Mouse (Mus musculus) liver, adult 2 months (tissue): ENCODE results near the gene Ankrd44. TPM values are rescaled to one million over a fixed set of nuclear protein-coding genes. Genes with fewer than 3 reads are reported as not detected.

Source experiments
- DNase-seq: peaks from one replicate; pipeline ENCODE4 v3.0.0-alpha.2; 2011; ENCODE audit warnings: low read depth, low spot score; ENCODE audit errors: extremely low read depth
- H3K27ac ChIP-seq: fragments of 200-500 bp; replicated peaks from 2 replicates; pipeline ENCODE4 v1.5.1; 2012; ENCODE audit warnings: low read depth, mild to moderate bottlenecking, control low read depth, inconsistent platforms, low read length; ENCODE audit not compliant: insufficient read depth
- H3K27me3 ChIP-seq: fragments of 200-500 bp; 2 replicates; pipeline ENCODE4 v1.6.1; 2012; ENCODE audit warnings: mild to moderate bottlenecking, moderate library complexity, low read length, inconsistent platforms; ENCODE audit not compliant: control insufficient read depth, insufficient read depth
- H3K36me3 ChIP-seq: fragments of 200-500 bp; 2 replicates; pipeline ENCODE4 v1.6.1; 2012; ENCODE audit warnings: low read length, inconsistent platforms; ENCODE audit not compliant: control insufficient read depth, insufficient read depth
- H3K4me1 ChIP-seq: fragments of 200-500 bp; 2 replicates; pipeline ENCODE4 v1.6.1; 2011; ENCODE audit warnings: low read length; ENCODE audit not compliant: control insufficient read depth, insufficient read depth
- H3K4me3 ChIP-seq: fragments of 200-500 bp; 2 replicates; pipeline ENCODE4 v1.5.1; 2011; ENCODE audit warnings: low read depth, mild to moderate bottlenecking, control low read depth, low read length, moderate library complexity; ENCODE audit not compliant: insufficient read depth
- H3K79me2 ChIP-seq: fragments of 200-500 bp; 2 replicates; pipeline ENCODE4 v1.6.1; 2012; ENCODE audit warnings: inconsistent platforms, mild to moderate bottlenecking, low read length, moderate library complexity; ENCODE audit not compliant: control insufficient read depth, insufficient read depth
- H3K9ac ChIP-seq: fragments of 200-500 bp; 2 replicates; pipeline ENCODE4 v1.6.1; 2012; ENCODE audit warnings: low read depth, mild to moderate bottlenecking, control low read depth, inconsistent platforms, low read length
- CTCF ChIP-seq: fragments of 200-500 bp; IDR thresholded peaks from 2 replicates; pipeline ENCODE4 v1.5.1; 2011; ENCODE audit warnings: low read depth, low read length, control low read depth
- POLR2A ChIP-seq: fragments of 200-500 bp; IDR thresholded peaks from 2 replicates; pipeline ENCODE4 v1.6.1; 2011; ENCODE audit warnings: low read length, control low read depth; ENCODE audit not compliant: insufficient read depth; ENCODE audit errors: extremely low read depth
- WGBS: fragments of 180-500 bp; shearing (Covaris S2); methylation state at CpG from one replicate; pipeline ENCODE4 v1.1.7; 2018; 5-methylcytosine and 5-hydroxymethylcytosine counted together
- polyA plus RNA-seq: library from polyadenylated mRNA; depleted of rRNA; stranded (reverse); fragments of >200 nt; gene quantifications from 2 replicates; pipeline ENCODE4 v1.2.3, GENCODE M21; 2012
- total RNA-seq: library from RNA; depleted of rRNA; stranded (reverse); fragments of >200 nt; gene quantifications from 2 replicates; pipeline ENCODE4 v1.2.3, GENCODE M21; 2014

Gene Ankrd44
- total and polyA plus RNA-seq, 2 experiments: 2.3 to 8.5 TPM

- Histone ChIP-seq H3K27ac (no peak overlapping the region), H3K36me3 (no peaks in the 10 kb centered on the region), H3K9ac (no peak overlapping the region), H3K4me3 (no peak overlapping the region), H3K4me1 (peaks cover 6% of the 10 kb centered on the region), H3K79me2 (0 out of 2 replicates have a peak, but pooled peaks cover 2% of the 10 kb centered on the region), H3K27me3 (no peaks in the 10 kb centered on the region)
- WGBS: 93% methylated on average over 7 of the region's 7 CpGs
- no peak for DNase-seq
- TF ChIP-seq POLR2A (no peak), CTCF (no peak)
Measured at GRCm38 (mm10) chr1:54856502-54856901, 69.7 kb downstream of the Ankrd44 start.

- Histone ChIP-seq H3K4me1 (peaks cover 6% of the 10 kb centered on the region), H3K27me3 (no peaks in the 10 kb centered on the region), H3K27ac (no peak overlapping the region), H3K79me2 (0 out of 2 replicates have a peak, but pooled peaks cover 2% of the 10 kb centered on the region), H3K36me3 (no peaks in the 10 kb centered on the region), H3K9ac (no peak overlapping the region), H3K4me3 (no peak overlapping the region)
- no peak for DNase-seq
- WGBS: 86% methylated on average over 3 of the region's 3 CpGs
- TF ChIP-seq POLR2A (no peak), CTCF (no peak)
Measured at GRCm38 (mm10) chr1:54855970-54856369, 70.2 kb downstream of the Ankrd44 start.

GRCm38 (mm10) chr1:54854388-54854787 is 71.8 kb downstream of the Ankrd44 start:
- H3K4me1 ChIP-seq: peaks cover 8% of the 10 kb centered on the region; the same call in 1 of the 2 replicates
- H3K9ac ChIP-seq: no peak overlapping the region
- no peaks in the 10 kb centered on the region for H3K27me3 ChIP-seq
- TF ChIP-seq POLR2A: no peak
- TF ChIP-seq CTCF: no peak
- WGBS: 96% methylated on average over 1 of the region's 1 CpGs
- H3K79me2 ChIP-seq: peaks cover 2% of the 10 kb centered on the region; the same call in 1 of the 2 replicates
- no peaks in the 10 kb centered on the region for H3K36me3 ChIP-seq
- H3K4me3 ChIP-seq: no peak overlapping the region
- DNase-seq: no peak
- no peak overlapping the region for H3K27ac ChIP-seq

- Histone ChIP-seq H3K36me3 (no peaks in the 10 kb centered on the region), H3K4me3 (no peak overlapping the region), H3K27me3 (no peaks in the 10 kb centered on the region), H3K4me1 (peaks cover 8% of the 10 kb centered on the region; the same call in 1 of the 2 replicates), H3K9ac (no peak overlapping the region), H3K27ac (no peak overlapping the region), H3K79me2 (no peaks in the 10 kb centered on the region; the same call in 1 of the 2 replicates)
- 63% methylated on average over 11 of the region's 11 CpGs for WGBS
- peak; percentile 87 for DNase-seq
- TF ChIP-seq CTCF: no peak
- no peak for TF ChIP-seq POLR2A
Measured at GRCm38 (mm10) chr1:54853311-54854000, 72.7 kb downstream of the Ankrd44 start.

- no peak for DNase-seq
- WGBS: 86% methylated on average over 9 of the region's 9 CpGs
- TF ChIP-seq CTCF (no peak), POLR2A (no peak)
- Histone ChIP-seq H3K79me2 (no peaks in the 10 kb centered on the region; the same call in 1 of the 2 replicates), H3K4me3 (no peak overlapping the region), H3K27ac (no peak overlapping the region), H3K36me3 (no peaks in the 10 kb centered on the region), H3K27me3 (no peaks in the 10 kb centered on the region), H3K4me1 (peaks cover 8% of the 10 kb centered on the region; the same call in 1 of the 2 replicates), H3K9ac (no peak overlapping the region)
Measured at GRCm38 (mm10) chr1:54851610-54852009, 74.6 kb downstream of the Ankrd44 start.

- no peak overlapping the region for H3K4me3 ChIP-seq
- H3K79me2 ChIP-seq: no peaks in the 10 kb centered on the region; the same call in 1 of the 2 replicates
- H3K27ac ChIP-seq: no peak overlapping the region
- no peak overlapping the region for H3K9ac ChIP-seq
- WGBS: 21% methylated on average over 8 of the region's 8 CpGs
- no peaks in the 10 kb centered on the region for H3K27me3 ChIP-seq
- DNase-seq: peak; percentile 70
- H3K4me1 ChIP-seq: peaks cover 8% of the 10 kb centered on the region; the same call in 1 of the 2 replicates
- no peaks in the 10 kb centered on the region for H3K36me3 ChIP-seq
- TF ChIP-seq POLR2A (no peak), CTCF (no peak)
Measured at GRCm38 (mm10) chr1:54850077-54850476, 76.1 kb downstream of the Ankrd44 start.
